Mouse (Mus musculus) brain, embryonic 18.5 days (tissue): ENCODE data around the gene Dpy30.

Source experiments
- DNase-seq: peaks from one replicate; pipeline ENCODE4 v3.0.0-alpha.2; 2012; ENCODE audit warnings: low read depth, low spot score

Gene Dpy30

DNA sequence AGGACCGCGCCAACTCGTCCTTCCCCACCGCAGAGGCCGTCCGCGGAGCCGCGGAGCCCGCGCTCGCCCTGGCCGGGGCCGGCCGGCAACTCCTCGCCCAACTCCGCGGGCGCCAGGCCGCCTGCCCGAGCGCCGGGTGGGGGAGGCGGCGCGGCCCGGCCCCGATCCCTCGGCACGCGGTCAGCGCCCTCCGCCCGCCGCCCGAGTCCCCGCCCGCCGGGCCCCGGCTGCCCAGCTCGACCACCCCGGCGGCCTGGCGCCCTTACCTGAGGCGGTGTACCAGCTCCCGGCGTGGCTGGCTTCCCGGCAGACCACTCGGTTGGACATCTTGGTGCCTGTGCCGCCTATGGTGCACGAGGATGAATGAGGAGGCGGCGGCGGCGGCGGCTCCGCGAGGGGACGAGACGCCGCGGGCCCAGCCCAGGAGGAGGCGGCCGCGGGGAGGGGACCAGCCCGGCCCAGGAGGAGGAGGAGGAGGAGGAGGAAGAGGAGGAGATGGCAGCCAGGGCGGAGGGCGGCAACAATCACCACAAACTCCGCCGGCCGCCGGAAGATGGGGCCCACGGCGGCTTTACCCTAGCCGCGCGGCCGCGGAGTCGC is 29.2 kb downstream of the Dpy30 start:
- no peak for DNase-seq

DNA sequence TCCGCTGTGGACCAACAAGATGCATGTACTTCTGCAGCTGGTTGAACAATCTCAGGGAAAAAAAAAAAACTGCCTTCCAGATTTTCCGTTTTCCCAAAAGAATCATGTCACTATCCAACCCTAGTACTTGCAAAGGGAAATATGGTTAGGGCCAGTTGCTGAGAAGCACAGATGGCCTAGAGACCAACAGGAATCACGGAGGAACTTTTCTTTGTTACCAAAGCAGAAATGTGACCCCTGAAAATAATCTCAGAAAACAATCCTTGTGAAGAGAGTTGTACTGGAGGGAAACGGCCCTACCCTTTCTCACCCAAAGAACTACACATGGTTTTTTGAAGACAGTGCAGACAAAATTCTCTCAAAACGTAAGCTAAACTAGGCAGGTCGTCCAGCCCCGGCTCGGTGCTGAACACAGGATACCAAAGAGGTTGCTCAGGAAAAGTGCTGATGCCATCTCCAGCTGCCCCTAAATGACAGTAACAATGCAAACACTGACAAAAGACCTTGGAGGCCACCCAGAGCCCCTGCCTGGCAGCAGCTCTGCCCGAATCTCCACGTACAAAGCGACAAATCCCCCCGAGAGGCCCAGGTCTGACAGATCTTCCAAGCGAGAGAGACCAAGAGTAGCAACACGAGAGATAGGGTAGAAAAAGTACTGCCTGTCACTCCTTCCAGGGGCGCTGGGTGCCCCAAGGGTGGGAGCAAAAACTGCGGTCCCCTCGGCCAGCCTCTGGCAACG is 29.9 kb downstream of the Dpy30 start:
- no peak for DNase-seq

DNA sequence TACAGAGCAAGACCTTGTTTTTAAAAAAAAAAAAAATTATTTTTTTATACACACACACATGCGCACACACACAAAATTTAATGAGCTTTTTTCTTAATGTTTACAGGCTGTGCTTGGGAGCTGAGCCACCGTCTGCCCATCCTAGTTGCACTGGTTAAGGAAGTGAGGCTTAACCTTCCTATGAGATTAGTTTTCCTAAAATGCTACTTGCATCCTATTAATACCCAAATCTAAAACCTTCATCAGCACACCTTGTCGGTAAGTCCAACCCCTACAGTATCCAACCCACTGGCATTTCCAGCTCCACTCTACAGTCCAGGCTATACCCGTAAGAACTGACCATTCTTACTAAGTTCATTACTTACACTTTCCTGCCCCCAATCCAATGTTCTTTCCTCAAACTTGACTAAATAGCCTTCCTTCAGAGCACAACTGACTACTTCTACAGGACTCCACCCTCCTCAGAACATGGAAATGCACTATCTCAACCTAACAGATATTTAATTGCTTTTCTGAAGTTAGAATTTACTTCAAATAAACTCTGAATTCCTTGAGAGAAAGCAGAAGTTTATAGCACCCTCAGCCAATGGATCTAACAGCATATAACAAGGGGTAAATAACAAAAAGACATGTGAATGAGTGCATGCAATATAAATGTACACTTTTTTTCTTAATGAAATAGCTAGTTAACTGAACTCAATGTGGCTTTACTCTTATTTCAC is 31.9 kb downstream of the Dpy30 start:
- no peak for DNase-seq

DNA sequence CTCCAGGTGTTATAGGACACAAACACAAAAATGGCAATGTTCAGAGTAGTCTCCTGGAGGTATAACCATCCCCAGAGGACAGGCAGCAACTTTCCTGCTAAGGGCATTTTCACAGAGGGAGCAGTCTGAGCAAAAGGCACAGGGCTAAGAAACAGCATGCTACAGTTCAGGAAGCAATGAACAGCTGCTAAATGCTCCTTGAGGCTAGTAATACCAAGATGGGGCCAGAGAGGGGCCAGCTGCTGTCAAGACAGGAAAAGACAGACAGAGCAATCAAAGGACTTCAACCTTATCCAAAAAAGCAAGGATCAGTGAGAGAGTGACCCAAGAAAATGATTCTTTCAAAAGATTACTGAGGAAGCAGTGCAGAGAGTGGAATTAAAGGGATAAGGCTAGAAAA is 32.9 kb downstream of the Dpy30 start:
- no peak for DNase-seq

DNA sequence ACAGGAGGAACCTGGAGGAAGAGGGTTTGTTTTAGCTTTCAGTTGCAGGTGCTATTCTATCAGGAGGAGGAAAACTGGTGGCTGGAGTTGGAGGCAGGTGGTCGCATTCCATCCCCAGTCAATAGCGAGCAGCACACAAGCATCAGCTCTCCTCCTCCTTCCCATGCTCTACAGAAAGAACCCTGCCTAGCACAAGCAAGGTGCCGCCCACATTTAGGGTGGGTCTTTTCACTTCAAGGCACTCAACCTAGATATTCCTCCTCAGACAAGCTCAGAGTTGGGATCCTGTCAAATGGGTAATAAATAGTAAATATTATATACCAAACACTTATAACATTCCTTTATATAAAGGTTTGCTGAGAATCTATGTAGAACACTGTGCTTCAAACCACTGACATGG is 33.5 kb downstream of the Dpy30 start:
- DNase-seq, result no peak

DNA sequence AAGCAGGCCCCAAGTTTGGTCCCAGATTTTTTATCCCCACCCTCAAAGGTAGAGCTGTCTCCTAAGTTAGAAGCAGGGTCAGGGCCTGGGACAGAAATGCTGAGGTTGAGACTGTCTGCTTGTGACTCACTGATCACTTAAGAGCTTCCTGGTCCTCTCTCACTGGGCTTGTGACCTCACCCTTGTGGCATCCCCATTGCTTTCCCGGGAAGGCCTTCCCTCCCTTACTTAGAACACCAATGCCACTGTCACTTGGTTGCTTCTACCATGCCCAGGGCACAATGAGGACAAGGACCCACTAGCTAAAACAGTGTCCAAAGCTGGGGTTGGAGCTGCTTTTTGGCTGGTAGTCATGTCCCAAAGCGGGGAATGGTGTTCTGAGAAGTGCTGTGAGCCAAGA is 35.1 kb downstream of the Dpy30 start:
- DNase-seq, result no peak

DNA sequence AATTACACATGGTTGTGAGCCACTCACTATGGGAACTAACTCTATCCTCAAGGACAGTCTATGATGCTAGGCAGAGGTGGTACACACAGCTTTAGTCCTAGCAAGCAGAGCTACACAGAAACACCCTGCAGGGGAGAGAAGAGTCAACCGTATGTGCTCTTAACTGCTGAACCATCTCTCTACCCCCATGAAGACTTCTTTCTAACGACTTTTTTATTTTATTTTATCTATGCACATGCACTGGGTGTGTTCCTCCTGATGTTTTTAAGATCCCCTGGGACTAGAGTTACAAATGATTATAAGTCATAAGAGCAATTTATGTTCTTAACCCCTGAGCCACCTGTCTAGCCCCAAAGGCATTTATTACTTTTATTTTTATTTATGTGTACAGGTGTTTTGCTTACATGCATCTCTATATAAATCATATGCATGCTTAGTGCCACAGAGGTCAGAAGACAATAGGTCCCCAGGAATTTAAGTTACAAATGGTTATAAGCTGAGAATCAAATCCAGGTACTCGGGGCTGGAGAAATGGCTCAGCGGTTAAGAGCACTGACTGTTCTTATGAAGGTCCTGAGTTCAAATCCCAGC is 37.5 kb downstream of the Dpy30 start:
- no peak for DNase-seq

DNA sequence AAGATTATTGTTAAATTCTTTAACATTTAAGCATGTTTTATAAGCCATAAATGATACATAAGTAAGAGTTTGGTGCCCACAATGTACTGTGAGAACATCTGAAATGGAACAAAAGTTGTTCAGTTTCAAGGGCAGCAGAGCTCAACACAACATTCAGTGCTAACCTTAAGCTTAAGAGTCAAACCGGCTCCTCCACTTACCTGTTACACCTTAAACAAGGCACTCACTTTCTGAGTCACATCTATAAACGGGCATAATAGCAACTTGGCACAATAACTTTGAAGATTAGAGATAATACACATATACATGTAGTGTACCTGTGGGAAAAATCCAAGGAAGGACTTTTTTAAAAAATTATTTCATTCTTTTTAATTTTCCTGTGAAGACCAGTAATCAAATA is 38.0 kb downstream of the Dpy30 start:
- no peak for DNase-seq

DNA sequence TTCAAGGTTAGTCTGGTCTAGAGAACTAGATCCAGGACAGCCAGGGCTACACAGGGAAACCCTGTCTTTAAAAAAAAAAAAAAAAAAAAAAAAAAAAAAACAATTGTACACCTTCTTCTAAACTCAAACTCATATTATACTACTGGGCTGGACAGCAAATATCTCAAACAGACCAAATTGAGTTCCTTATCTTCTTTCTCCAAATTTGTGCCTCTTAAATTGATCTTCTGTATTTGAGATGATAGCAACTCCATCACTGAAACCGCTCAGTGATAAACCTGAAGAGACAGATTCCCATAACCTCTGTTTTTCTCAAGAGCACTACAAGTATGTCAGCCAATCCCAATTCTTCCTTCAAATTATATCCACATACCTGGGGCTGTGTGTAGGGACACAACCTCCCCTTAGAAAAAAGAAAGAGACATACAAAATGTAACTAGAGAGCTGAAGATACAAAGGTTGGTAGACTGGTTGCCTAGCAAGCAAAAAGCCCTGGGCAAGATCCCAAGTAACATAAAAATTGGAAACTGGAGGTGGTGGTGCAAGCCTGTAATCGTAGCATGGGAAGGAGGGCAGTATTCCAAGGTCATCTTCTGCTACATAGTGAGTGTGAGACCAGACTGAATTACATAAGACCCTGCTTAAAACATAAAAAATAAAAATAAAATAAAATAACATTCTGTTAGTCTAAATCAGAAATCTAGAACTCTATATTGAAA is 39.2 kb downstream of the Dpy30 start:
- DNase-seq, result no peak

DNA sequence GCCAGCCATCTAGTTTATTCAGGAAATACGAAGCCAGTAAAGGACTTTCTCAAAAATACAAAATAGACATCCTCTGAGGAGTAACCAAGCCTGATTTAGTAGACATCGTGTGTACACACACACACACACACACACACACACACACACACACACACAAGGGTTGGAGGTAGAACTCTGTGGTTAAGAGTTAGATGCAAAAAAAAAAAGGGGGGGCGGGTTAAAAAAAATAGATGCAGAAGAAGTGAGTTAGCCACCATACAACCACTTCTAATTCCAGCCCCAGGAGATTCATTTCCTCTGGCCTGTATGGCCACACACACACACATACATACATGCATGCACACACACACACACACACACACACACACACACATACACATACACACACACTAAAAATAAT is 41.7 kb downstream of the Dpy30 start:
- no peak for DNase-seq

DNA sequence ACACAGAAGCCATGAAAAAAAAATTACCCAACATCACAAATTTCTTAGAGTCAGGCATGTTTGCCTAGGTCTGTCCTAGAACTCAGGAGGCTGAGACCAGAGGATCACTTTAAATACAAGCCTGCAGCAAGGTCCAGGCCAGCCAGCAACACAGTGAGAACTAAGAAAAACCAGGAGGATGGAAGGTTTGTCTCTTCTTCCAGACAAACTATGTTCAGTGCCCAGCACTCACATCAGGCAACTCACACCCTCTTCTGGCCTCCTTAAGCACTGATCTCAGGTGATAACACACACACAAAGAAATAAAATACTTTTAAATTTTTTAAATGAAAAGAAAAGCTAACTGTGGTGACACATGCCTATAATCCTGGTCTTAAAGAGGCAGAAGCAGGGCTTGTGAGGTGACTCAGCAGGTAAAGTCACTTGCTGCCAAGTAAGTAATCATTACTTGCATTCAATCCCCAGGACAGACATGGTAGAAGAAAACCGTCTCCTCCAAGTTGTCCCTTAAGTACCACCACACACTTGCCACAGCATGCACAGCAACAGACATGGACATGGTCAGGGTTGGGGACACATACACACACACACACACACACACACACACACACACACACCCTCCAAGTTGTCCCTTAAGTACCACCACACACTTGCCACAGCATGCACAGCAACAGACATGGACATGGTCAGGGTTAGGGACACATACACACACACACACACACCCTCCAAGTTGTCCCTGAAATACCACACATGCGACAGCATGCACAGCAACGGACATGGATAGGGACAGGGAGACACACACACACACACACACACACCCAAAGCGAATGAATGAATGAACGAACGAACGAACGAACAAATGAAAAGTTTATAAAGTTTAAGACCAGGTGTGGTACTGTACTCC is 44.5 kb downstream of the Dpy30 start:
- DNase-seq, result no peak

DNA sequence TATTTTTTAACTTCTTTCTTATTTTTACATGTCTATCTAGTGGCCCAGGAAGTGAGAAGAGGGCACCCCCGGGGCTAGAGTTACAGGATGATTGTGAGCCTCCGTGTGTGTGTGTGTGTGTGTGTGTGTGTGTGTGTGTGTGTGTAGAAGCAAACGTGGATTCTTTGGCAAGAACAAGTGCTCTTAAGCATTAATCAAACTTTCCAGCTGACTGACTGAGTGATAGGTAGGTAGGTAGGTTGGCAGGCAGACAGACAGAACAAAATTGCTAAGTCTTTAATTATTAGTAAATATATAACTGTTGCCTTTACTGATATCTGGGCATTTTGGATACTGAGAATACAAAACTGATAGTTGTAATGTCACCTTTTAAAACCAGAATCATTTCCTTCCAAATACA is 49.3 kb downstream of the Dpy30 start:
- DNase-seq, result no peak

DNA sequence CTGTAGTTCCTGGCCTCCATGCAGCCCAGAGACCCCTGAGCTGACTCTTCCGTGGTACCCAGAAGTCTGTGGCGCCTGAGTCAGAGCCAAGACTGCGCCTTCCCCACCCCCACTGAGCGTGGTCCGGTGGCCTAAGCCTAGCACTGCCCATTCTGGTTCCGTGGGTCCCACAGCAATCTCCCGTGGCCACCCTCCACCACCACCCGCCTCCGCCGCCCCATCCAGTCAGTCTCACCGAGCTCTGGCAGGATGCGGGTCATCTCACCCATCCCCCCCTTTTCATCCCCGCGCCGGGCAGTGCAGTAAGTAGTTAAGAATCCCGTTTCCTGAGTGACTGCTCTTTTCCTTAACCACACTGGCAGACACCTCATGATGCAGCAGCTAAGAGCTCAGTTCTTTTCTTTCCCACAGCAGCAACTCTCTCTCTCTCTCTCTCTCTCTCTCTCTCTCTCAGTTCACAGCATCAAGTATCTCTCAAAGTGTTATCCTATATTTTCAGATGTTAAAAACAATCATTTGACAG is 51.0 kb downstream of the Dpy30 start:
- DNase-seq, result no peak

DNA sequence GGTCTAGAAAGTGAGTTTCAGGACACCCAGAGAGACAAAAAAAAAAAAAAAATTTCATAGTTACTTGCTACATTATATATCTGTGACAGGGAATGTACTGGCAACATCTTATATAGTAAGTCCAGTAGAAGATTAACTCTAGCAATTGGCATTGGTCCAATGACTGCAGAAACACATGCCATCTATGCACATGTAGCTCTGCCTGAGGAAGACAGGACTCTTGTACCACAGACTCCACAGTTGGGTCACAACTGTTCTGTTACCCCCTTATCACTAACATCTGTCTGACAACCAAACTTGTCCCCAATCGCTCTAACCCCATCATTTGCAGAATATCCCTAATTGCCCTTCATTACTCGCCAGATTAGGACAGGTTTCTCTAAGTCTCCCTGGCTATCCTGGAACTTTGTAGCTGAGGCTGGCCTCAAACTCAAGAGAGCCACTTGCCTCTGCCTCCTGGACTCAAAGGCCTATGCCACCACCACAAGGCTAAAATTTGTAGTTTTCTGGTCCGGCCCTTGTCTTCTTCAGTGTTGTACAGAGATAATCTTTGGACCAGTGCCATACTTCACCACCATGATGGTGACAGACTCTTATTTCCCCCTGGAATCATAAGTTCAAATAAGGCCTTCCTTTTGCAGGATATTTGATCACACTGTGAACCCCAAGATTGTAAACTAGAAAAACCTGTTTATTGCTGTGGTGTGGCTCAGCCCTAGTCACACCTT is 52.0 kb downstream of the Dpy30 start:
- no peak for DNase-seq

DNA sequence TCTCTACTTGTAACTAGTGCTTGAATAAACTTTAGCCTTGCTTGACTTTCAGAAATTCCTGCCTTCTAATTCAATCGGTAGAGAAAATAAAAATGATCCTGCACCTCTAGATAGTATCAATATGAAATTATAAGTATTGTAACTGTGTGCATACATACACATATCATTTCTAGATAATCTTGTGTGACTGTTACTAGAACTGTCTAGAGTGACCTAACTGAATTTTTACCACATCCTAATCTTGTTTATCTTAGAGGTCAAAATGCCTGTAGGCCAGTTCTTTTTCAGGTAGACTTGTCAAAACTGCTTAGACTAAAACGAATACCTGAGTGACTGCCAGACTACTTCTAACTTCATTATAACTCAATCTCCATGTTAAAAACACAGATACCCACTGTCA is 53.5 kb downstream of the Dpy30 start:
- DNase-seq, result no peak

DNA sequence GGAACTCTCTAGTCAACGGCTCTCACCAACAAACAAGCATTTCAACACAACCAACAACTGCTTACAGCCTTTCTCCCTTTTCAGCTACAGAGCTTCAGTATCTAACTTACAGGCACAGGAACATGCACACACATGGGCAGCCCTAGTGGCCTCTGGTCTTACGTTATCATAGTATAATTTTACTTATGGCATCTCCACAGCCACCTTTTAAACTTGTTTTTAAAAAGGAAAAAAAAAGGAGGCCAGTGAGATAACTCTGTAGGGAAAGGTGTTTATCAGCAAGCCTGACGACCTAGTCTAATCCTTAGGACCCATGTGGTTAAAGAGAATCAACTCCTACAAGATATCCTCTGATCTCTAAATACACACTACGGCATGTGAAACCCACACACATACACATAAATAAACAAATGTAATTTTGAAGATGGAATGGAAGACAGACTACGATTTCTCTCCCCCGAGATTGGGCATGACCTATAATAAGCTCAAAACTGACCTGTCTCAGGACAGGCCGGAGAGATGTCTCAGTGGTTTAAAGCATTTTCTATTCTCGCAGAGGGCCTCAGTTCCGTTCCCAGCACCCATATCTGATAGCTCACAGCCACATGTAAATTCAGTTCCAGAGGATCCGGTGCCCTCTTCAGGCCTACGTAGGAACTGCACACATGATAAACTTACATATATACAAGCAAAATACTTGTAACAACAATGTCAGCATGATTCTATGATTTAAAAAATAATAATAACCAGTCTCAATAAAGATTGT is 56.1 kb downstream of the Dpy30 start:
- DNase-seq, result no peak

DNA sequence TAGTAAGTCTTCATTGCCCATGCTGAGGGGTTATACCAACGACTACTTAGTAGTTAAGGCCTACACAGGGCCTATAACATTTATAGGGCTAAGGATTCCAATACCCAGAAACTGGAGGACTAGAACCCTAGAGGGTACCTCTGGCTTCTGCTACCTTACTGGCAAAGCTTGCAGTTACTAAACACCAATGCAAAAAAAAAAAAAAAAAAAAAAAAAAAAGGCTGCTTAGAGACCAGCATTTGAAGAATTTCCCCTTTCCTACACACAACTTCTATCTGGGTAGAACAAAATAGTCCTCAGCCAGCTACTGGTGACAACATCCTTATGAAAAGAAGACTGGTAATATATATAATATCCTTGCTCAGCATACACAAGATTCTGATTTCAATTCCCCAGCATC is 58.1 kb downstream of the Dpy30 start:
- no peak for DNase-seq

DNA sequence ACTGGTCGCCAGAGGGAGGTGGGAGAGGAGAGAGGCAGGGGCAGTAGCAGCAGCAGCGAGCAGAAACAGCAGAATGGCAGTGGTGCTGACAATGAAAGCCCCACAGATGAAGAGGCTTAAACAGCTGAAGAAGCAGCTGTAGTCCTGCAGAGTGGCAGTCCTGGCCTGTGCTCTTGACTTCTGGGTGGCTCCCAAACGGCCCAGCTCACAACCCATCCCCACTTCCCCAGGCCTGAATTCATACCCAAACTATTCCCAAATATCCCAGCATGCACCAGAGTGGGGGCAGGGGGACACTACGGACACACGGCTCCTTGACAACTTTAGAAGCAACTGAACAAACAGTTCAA is 58.6 kb downstream of the Dpy30 start:
- no peak for DNase-seq
